Mouse (Mus musculus): ENCODE data around the gene Ppm1b.

Ppm1b gene

DNA sequence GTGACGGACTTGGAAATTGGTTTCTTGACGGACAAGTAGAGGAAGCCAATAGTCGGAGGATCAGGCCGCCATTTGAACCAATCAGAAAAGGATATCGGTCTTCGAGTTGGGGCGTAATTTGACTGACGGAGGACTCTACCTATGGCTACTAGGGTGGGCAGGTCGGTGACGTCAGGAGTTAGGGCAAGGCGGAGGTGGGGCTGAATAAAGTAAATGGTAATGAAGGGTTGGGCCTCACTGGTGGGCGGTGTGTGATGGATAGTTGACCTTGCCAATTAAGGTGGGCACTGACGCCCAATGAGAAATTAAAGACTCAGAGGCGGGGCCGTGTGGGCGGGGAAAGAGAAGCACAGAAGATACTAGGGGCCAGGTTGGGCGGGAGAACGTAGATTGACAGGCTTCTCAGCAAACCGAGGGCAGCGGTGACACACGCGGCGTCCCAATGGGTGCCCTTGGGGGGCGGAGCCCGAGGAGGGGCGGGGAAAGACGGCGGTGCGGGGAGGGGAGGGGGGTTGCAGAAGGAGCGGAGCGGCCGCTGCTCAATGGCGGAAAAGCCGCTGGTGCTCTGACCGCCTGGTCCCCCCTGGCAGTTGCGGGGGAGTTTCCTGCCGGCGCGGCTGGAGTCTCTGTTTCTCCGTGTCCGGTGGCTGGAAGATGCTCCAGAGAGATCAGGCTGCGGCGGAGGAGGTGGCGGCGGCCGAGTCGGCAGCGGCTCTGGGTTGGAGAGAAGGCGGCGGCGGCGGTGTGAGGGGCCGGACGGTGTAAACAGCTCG lies 1.1 kb downstream of the Ppm1b start:
- DNase-seq (ENCODE audit: low read depth, low spot score), result peak; percentile 97

DNA sequence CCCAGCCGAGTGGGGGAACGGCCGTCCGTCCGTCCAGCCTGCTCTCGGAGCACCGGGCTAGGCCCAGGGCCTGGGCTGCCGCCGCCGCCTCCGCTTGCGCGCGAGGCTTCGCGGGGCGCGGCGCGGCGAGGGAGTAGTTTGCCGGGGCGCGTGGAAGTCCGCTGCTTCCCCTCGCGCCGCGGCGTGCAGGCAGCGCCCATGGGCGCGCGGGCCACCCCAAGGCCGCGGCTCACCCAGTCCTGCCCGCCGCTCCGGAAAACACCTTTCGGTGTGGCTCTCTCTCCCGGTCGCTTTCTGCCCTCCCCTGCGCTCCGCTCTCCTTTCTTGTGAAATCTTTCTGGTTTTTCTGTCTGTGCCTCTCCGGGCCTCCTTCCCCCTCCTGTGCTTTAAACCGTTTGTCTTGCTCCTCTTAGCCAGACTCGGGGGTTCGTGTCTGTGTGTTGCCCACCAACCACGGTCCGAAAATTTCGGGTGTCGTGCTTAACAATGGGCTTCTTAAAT lies 1.9 kb downstream of the Ppm1b start:
- no peak for DNase-seq (ENCODE audit: low read depth, low spot score)

GRCm38 (mm10) chr17:84958986-84959664 lies 2.6 kb downstream of the Ppm1b start:
- DNase-seq (ENCODE audit: low read depth, low spot score), result no peak

- no peak for DNase-seq (ENCODE audit: low read depth, low spot score)
These were observed 3.1 kb downstream of the Ppm1b start for GRCm38 (mm10) chr17:84959665-84960020.

- DNase-seq (ENCODE audit: low read depth, low spot score), result peak; percentile 77
These were observed 3.6 kb downstream of the Ppm1b start for GRCm38 (mm10) chr17:84960136-84960535.

- DNase-seq (ENCODE audit: low read depth, low spot score), result no peak
These were observed 5.5 kb downstream of the Ppm1b start for GRCm38 (mm10) chr17:84962046-84962445.

DNA sequence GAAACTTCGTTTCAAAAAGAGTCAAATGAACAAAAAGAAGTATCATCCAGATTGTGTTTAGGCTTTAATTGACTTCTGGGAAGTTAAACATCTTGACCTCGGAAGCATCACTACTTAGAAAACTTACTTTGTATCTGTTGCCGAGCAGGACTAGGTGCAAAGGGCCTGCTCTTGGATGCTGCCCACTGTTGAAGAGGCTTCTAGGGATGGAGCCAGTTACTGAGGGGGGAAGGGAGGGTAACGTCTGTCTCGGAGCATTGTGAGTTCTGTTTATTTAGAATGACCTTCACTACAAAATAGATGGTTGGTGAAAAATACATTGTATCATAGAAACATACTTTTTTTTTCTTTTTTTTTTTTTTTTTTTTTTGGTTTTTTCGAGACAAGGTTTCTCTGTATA lies 7.1 kb downstream of the Ppm1b start:
- DNase-seq (ENCODE audit: low read depth, low spot score), result no peak

DNA sequence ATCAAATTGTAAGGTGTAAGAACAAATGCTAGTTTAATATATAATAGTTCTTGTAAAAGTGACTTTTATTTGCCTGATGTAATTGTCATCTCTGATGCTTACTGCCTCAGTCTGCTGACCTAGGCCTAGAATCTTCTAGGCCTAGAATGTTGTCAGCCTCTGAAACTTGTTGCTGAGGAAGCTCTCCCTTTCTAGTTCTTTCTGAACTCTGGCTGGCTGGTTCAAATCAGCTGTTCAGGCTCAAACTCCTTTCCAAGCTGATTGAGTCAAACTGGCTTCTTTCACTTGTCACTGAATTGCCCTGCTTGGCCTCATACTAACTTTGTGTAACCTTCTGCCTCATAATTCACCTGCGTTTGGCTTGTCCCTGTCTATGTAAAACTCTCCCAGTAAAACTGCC lies 9.7 kb downstream of the Ppm1b start:
- no peak for DNase-seq (ENCODE audit: low read depth, low spot score)

DNA sequence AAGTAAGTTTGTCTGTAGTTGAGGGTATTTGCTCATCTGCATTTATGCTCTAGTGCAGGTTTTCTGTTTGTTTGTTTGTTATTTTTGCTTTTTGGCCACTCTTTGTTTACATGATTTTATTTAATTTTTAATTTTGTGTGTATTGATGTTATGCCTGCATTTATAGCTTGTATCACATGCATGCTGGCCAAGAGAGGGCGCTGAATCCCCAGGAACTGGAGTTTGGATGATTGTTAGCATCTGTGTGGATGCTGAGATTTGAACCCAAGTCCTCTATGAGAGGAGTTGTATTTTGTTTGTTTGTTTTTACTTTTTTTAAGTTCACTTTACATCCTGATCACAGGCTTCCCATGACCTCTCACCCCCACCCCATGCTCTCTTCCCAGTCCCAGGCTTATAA lies 10.5 kb downstream of the Ppm1b start:
- DNase-seq (ENCODE audit: low read depth, low spot score), result no peak

GRCm38 (mm10) chr17:84969916-84970315 lies 13.4 kb downstream of the Ppm1b start:
- DNase-seq (ENCODE audit: low read depth, low spot score), result no peak

DNA sequence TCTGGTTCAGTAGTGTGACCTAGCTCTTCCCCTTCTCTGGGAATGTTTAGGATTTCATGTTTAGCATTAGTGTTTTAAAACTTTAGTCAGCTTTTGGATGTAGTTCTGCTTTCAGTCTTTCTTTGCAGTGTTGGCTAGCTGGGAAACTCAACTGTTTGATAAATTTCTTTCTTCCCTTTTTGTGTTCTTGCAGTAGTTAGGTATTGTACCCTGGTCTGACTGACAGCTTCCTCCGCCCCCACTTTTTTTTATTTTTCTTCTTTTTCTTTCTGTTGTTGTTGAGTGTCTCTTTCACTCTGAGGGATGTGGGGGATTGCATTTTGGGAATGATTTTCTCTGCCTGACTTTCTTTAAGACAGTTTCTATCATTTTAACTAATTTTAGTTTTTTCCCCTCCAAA lies 25.2 kb downstream of the Ppm1b start:
- DNase-seq (ENCODE audit: low read depth, low spot score), result no peak

GRCm38 (mm10) chr17:84982735-84983134 lies 26.2 kb downstream of the Ppm1b start:
- DNase-seq (ENCODE audit: low read depth, low spot score), result no peak

GRCm38 (mm10) chr17:84986368-84986767 lies 29.8 kb downstream of the Ppm1b start:
- DNase-seq (ENCODE audit: low read depth, low spot score), result no peak

DNA sequence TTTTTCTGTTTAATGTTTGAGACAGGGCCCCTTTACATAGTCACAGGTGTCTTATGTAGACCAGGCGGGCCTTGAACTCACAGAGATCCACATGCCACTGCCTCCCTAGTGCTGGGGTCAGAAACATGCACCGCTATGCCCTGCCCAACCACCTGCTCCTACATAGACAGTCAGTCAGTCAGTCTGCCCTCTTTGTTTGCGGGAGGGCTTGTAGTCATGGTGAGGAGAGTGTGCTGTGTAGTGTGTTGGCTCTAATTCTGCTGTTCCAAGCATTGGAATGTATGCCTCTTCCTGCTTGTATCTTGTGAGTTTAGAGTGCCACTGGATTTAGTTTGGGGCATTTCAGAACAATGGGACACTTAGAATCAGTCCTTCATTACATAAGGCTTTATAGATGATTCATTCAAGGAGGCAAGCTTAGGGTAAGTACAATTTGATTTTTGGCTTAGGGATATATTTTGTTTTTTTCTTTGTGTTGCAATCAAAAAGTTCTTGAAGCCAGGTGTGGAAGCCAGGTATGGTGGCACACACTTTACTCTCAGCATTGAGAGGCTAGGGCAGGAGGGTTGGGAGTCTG lies 31.4 kb downstream of the Ppm1b start:
- peak; percentile 10 for DNase-seq (ENCODE audit: low read depth, low spot score)

DNA sequence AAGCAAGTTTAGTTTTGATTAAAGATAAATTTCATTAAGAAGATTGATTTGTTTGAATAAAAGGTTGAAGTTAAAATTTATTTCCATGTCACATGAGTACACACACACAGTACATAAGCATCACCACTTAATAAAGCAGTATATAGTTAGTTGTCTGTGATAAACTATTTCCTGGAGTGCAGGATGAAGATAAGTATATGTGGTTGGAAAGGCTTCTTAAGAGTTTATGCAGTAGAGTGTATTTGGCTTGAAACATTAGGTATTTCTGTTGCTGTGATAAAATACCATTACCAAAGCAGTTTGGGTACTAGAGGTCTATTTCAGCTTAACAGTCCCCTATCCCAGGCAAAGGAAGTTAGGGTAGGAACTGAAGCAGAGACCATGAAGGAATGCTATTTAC lies 32.0 kb downstream of the Ppm1b start:
- no peak for DNase-seq (ENCODE audit: low read depth, low spot score)

DNA sequence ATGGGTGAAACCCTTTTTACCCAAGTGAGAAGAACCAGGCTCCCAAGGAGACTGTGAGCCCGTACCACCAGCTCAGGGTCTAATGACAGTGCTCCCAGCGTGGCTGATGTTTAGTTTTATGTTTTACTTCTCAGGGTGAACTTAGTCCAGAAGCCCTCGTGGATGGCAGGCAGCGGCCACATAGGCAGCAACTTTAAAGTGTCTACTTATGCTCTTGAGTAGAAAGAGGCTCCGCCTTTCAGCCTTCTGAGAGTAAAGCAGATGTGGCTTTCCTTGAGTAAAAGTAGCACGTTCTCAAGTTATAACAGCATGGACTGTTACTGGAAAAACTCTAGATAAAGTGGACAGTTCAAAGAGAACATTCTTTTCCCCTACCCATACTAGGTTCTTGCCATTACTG lies 39.3 kb downstream of the Ppm1b start:
- DNase-seq (ENCODE audit: low read depth, low spot score), result no peak

DNA sequence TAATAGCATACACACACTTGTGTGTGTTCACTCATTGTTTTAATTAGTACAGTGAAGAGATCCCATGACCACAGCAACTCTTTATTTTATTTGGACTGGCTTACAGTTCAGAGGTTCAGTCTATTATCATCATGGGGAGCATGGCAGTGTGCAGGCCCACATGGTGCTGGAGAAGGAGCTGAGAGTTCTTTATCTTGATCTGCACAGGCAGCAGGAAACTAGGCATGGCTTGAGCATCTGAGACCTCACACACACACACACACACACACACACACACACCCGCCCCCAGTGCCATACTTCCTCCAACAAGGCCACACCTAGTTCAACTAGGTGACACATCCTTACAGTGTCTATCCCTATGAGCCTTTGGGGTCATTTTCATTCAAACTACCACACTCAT lies 41.1 kb downstream of the Ppm1b start:
- DNase-seq (ENCODE audit: low read depth, low spot score), result no peak

DNA sequence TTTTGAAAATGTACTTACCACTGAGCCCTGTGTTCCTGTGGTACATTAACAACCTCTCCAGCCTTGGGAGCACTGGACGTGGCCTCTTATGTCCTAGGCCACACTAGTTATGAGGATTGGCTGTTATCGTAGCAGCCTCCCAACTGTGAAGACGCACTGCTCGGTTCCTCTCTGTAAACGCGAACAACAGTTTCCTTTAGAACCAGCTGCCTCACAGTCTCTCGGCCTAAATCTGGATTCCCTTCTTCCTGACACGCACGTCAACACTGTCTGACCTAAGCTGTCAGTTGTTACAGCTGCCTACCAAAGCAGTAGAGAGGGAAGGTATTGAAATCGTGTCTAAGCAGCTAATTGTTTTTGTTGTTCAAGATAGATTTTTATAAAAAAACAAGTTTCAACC lies 43.1 kb downstream of the Ppm1b start:
- no peak for DNase-seq (ENCODE audit: low read depth, low spot score)

- DNase-seq (ENCODE audit: low read depth, low spot score), result no peak
These were observed 56.9 kb downstream of the Ppm1b start for GRCm38 (mm10) chr17:85013485-85013884.

DNA sequence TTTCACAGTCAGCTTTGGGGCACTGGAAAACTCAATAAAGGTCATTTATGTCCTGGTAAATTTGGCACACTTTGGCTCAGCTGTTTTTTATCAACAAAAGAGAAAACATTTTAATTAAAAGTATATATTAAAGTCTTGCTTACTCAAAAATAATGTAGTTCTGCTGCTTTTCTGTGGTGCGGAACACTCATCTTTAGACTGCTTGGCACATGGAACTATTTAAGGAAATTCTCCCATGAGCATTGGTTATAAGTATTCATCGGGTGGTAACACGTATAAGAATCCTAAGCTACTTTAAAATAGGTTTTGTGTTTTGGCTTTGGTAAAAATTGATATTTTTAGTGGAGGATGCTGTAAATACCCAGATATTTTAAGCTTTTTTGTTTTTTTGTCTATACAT lies 58.1 kb downstream of the Ppm1b start:
- no peak for DNase-seq (ENCODE audit: low read depth, low spot score)

- DNase-seq (ENCODE audit: low read depth, low spot score), result no peak
These were observed 61.8 kb downstream of the Ppm1b start for GRCm38 (mm10) chr17:85018344-85018743.

GRCm38 (mm10) chr17:85018794-85019193 lies 62.3 kb downstream of the Ppm1b start:
- peak; percentile 17 for DNase-seq (ENCODE audit: low read depth, low spot score)

GRCm38 (mm10) chr17:85020343-85020742 lies 63.8 kb downstream of the Ppm1b start:
- DNase-seq (ENCODE audit: low read depth, low spot score), result no peak

All from ZHBTc4 (cell line).